17 mouse cellular contexts compared by ENCODE assay signal in genomic region chr5:50043677-50044076, GRCm38 (mm10).
"Had no signal": no experiment of that assay in that cellular context is flagged by ENCODE, and none has a peak within 500 bp of the region (broad histone marks: within the 10 kb centered on the region; RNA-seq: fewer than 3 reads in every experiment).

No protein-coding gene starts in this region.

- H3K9ac ChIP-seq: neural tube, embryonic 12.5 days; neural tube, embryonic 13.5 days; neural tube, embryonic 15.5 days; stomach, embryonic 15.5 days had no signal

- H3K36me3 ChIP-seq: neural tube, embryonic 12.5 days; neural tube, embryonic 13.5 days; neural tube, embryonic 15.5 days; stomach, embryonic 15.5 days had no signal

- H3K27me3 ChIP-seq: neural tube, embryonic 12.5 days; neural tube, embryonic 13.5 days; neural tube, embryonic 15.5 days; stomach, embryonic 15.5 days had no signal

- H3K4me2 ChIP-seq: neural tube, embryonic 12.5 days; neural tube, embryonic 13.5 days; neural tube, embryonic 15.5 days; stomach, embryonic 15.5 days had no signal

- H3K9me3 ChIP-seq: neural tube, embryonic 12.5 days; neural tube, embryonic 13.5 days; neural tube, embryonic 15.5 days; stomach, embryonic 15.5 days had no signal

- H3K4me3 ChIP-seq: neural tube, embryonic 12.5 days; neural tube, embryonic 13.5 days; neural tube, embryonic 15.5 days; stomach, embryonic 15.5 days had no signal

- DNase-seq: retina, postnatal 1 day; right cerebral cortex, adult 18-20 months; right cerebral cortex, postnatal 14 days; right cerebral cortex, postnatal 25 days; right cerebral cortex, postnatal 4 days; spleen, adult 18-20 months; thymus, adult 18-20 months; thymus, adult 2 months; thymus, postnatal 14 days; thymus, postnatal 25 days; thymus, postnatal 36 days; thymus, postnatal 4 days had no signal

- H3K27ac ChIP-seq: neural tube, embryonic 12.5 days; neural tube, embryonic 13.5 days; neural tube, embryonic 15.5 days; stomach, embryonic 15.5 days; stomach, postnatal 0 days had no signal
